Mouse (Mus musculus): ENCODE results near the gene Mgat3.

The Mgat3 gene

DNA sequence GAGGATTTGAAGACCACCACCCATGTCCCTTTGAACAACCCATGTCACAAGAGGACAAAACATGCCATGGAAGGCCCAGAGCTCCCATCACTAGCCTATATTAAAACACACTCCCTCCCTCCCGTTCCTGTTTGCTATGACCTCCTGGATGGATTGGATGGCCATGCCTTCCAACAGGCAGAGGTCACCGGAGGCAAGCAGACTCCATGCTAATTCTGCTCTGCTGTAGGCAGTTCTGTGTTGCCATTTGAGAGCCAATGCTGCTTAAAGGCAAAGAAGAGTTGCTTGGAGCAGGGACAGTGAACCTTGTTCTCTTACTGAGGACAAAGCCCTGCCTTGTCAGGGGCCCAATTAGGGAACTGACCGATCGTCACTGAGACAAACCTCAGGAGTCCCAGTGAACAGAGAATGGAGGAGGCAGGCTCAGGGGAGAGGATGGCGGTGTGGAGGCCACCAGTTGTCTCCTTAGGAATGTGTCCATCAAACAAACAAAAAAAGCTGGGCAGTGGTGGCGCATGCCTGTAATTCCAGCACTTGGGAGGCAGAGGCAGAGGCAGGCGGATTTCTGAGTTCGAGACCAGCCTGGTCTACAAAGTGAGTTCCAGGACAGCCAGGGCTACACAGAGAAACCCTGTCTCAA is 86.0 kb downstream of the Mgat3 start:
- DNase-seq (ENCODE audit: low spot score in 2 of 2), result no peak

DNA sequence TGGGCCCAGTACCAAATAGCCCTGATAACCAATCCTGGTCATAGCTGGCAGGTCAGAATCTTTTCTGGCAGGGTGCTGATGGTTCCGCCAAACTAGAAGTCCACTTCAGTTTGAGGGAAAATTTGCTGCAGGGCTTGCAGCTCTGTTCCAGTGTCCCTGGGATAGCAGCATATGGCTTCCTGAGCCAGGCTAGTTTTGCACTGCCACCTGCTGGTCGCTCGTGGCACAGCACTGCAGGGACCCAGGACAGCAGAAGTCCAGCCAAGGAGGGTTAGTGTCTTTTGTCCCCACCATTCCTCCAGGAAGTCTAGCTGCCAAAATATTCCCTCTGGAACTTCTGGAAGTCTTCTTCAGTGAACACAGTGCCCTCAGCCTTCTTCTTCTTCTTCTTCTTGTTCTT is 87.2 kb downstream of the Mgat3 start:
- DNase-seq (ENCODE audit: low spot score in 2 of 2), result peak; percentile 84 to 89

DNA sequence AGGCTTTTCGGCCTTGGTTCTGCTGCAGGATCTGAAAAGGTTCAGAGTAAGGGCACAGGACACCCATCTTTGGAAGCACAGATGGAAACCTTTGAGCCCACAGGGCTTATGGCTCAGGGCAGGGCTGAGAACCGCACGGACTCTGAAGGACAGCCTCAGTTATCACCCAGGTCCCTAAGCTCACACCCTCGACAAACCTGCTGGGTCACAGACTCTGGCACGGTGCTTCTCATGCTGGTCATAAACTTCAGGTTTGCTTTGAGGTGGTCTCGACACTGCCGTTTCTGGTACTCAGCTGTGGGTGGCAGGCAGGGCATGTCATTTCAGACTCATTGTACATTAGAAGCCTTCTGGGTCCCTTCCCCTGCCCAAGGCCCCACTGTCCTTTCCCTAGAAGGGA is 87.6 kb downstream of the Mgat3 start:
- no peak for DNase-seq (ENCODE audit: low spot score in 2 of 2)

DNA sequence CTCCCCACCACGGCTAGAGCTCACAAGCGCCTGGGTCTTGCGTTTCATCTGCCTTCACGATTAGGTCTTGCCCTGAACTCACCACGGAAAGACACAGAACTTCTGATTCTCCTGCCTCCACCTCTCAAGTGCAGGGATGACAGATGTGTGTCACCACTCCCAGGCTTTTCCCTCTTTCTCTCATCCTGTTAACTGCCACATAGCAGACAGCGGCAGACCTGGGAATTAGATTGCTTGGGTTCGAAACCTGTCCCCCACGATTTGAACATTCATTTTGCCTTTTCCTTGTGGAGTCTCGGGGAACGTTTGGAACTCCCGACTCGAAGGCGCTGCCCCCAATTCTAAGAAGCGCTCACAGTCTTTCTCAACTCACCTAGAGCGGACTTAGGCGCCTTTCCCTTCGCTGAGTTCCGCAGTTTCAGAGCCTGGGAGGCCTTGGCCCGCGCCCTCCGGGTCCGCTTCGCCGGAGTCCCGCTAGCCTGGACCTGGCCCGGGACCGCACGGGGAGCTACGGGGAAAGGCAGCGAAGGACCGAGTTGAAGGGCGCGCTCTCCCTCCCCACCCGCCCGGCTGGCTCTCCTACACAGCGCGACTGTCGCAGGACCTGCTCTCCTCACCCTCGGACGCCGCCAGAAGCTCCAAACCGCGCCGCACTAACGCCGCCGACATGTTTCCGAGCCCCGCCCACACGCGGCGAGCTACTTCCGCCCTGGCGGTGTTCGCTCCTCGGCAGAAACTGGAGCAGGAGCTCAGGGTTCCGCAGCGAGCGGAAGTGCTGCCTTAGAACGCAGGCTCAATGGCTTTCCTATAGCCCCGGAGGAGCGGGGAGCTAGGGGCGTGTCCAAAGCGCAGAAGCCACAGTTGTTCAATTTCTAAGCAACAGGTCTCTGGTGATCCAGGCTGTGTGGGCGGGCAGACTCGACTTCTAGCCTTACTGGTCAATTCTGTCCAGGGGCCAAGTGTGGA is 90.4 kb downstream of the Mgat3 start, which contains the start of gene Rps19bp1:
Gene Rps19bp1, minus strand, starts transcription at position 706 of the 966 bp plus-strand sequence.
- DNase-seq (ENCODE audit: low spot score in 2 of 2), result peak; percentile 93
